In the genomic region with DNA sequence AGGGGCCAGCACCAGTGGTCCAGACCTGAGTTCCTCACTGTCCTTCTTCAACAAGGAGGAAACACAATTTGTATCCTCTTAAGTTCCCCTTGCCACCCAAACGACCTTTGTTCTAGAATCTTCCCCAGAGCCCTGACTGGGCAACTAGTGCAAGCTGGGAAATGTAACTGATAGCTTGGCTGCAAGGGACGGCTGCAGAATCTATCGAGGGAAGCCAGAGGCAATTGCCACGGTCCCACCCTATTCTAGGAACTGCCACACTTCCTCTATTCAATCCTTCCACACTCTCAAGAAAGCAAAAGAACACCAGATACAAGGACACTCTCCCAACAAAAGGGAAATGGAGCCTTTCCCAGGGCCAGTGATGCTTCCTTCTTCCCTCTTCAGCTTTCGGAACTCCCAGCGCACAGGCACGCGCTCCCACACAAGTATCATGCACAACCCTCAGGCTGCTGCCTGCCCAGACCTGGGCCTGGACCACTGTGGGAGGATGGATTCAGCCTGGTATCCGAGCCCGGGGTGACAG, we compare ENCODE assay signal across 9 mouse cellular contexts.
DNase-seq lines count a peak whose midpoint lies in the region; ATAC-seq and TF ChIP-seq lines count a peak whose summit lies in the region.
"Had no signal": no experiment of that assay in that cellular context is flagged by ENCODE, and none has a peak within 500 bp of the region (broad histone marks: within the 10 kb centered on the region; RNA-seq: fewer than 3 reads in every experiment).

No protein-coding gene starts in this region.

- no peak for TF ChIP-seq EP300 in liver, postnatal 0 days (IDR thresholded peaks at IDR 0.05; ENCODE audit: low read depth)

- peak overlapping the region; percentile 40 for H3K9ac ChIP-seq in intestine, embryonic 16.5 days (ENCODE audit: low read depth, low read length)
- H3K9ac ChIP-seq in liver, postnatal 0 days (replicated peaks): 0 out of 2 replicates have a peak overlapping the region, but pooled peaks have one; percentile 1

- no peaks in the 10 kb centered on the region for H3K9me3 ChIP-seq in intestine, embryonic 16.5 days (ENCODE audit: control insufficient read depth, low read length)
- no peaks in the 10 kb centered on the region for H3K9me3 ChIP-seq in liver, postnatal 0 days (ENCODE audit: low read length)

- H3K4me3 ChIP-seq in intestine, embryonic 16.5 days (ENCODE audit: low read length): no peak overlapping the region
- H3K4me3 ChIP-seq in liver, postnatal 0 days (ENCODE audit: low read depth, low read length): no peak overlapping the region
- H3K4me3 ChIP-seq in small intestine, adult 2 months (ENCODE audit: low read depth, low read length): peak overlapping the region; percentile 32; the same call in 1 of the 2 replicates
- H3K4me3 ChIP-seq: erythroblast, embryonic 14.5 days had no signal

- TF ChIP-seq POLR2A in small intestine, adult 2 months (IDR thresholded peaks at IDR 0.05; ENCODE audit: low read depth, low read length): no peak

- WGBS in intestine, embryonic 16.5 days: 55% methylated on average over 10 of the region's 10 CpGs
- 49% methylated on average over 10 of the region's 10 CpGs for WGBS in liver, postnatal 0 days (ENCODE audit: insufficient replicate concordance)
- 39% methylated on average over 10 of the region's 10 CpGs for WGBS in small intestine, adult 2 months

- peak overlapping the region; percentile 80 for H3K27ac ChIP-seq in intestine, embryonic 16.5 days (ENCODE audit: low read length)
- peak overlapping the region; percentile 89 for H3K27ac ChIP-seq in liver, postnatal 0 days (ENCODE audit: low read depth)
- peak overlapping the region; percentile 67 for H3K27ac ChIP-seq in small intestine, adult 2 months (ENCODE audit: insufficient read depth, low read depth, low read length)

- peak overlapping the region; percentile 34; the same call in 1 of the 2 replicates for H3K4me2 ChIP-seq in intestine, embryonic 16.5 days (ENCODE audit: low read depth, low read length)
- peak overlapping the region; percentile 56 for H3K4me2 ChIP-seq in liver, postnatal 0 days (ENCODE audit: low read depth, low read length)

- H3K27me3 ChIP-seq in intestine, embryonic 16.5 days (replicated peaks; ENCODE audit: control insufficient read depth, insufficient read depth, low read length): no peaks in the 10 kb centered on the region
- no peaks in the 10 kb centered on the region for H3K27me3 ChIP-seq in liver, postnatal 0 days (ENCODE audit: insufficient read depth, low read length)
- H3K27me3 ChIP-seq in small intestine, adult 2 months (ENCODE audit: control insufficient read depth, insufficient read depth, low read length): no peaks in the 10 kb centered on the region

- no peak for TF ChIP-seq CTCF in liver, postnatal 0 days (IDR thresholded peaks at IDR 0.05; ENCODE audit: low read depth)
- no peak for TF ChIP-seq CTCF in small intestine, adult 2 months (IDR thresholded peaks at IDR 0.05; ENCODE audit: extremely low read depth, insufficient read length, insufficient replicate concordance, low read depth, low read length)

- DNase-seq in adrenal gland, postnatal 10 days: peak; percentile 58
- no peak for DNase-seq in adrenal gland, postnatal 25 days
- peak; percentile 35 for DNase-seq in brain, adult 2 months (ENCODE audit: low read depth, low spot score)
- DNase-seq in heart, adult 18-20 months: peak; percentile 85 to 92
- DNase-seq in liver, postnatal 0 days: peak; percentile 35
- no peak for DNase-seq in frontal cortex, postnatal 10 days (ENCODE audit: low spot score in 2 of 2)

- peaks cover 16% of the 10 kb centered on the region for H3K4me1 ChIP-seq in intestine, embryonic 16.5 days (ENCODE audit: control insufficient read depth, insufficient read depth, low read length)
- peaks cover 29% of the 10 kb centered on the region for H3K4me1 ChIP-seq in liver, postnatal 0 days (ENCODE audit: insufficient read depth)
- H3K4me1 ChIP-seq in small intestine, adult 2 months (ENCODE audit: control insufficient read depth, insufficient read depth, insufficient read length, low read length): peaks cover 31% of the 10 kb centered on the region

- ATAC-seq in intestine, embryonic 16.5 days: peak; percentile 43
- ATAC-seq in liver, postnatal 0 days: peak; percentile 64

- H3K36me3 ChIP-seq in intestine, embryonic 16.5 days (ENCODE audit: control insufficient read depth, insufficient read depth, low read length): no peaks in the 10 kb centered on the region
- no peaks in the 10 kb centered on the region; the same call in none of the 2 replicates for H3K36me3 ChIP-seq in liver, postnatal 0 days (replicated peaks; ENCODE audit: insufficient read depth, low read length)
- H3K36me3 ChIP-seq in small intestine, adult 2 months (ENCODE audit: control insufficient read depth, insufficient read depth, low read length): no peaks in the 10 kb centered on the region

Comparison
In these comparisons a context has a peak if more than half of its experiments do, and no peak if none do; other contexts are left out.
1. DNase-seq: peak in adrenal gland, postnatal 10 days (single experiment), brain, adult 2 months (single experiment), heart, adult 18-20 months (2 of 2) and liver, postnatal 0 days (single experiment); none in adrenal gland, postnatal 25 days (single experiment) and frontal cortex, postnatal 10 days (0 of 2).
2. Peak in every context shown above with its lines, with median percentiles within 50 percentile points of each other: H3K27ac ChIP-seq.